Mouse (Mus musculus): ENCODE results near the gene Adamtsl2.

Gene Adamtsl2

GRCm38 (mm10) chr2:27118452-27118851 is 39.3 kb downstream of the Adamtsl2 start:
- DNase-seq (ENCODE audit: low read depth, low spot score): no peak

- DNase-seq (ENCODE audit: low read depth, low spot score): no peak
These were observed 40.6 kb downstream of the Adamtsl2 start for GRCm38 (mm10) chr2:27119766-27120165.

- DNase-seq (ENCODE audit: low read depth, low spot score): no peak
These were observed 41.1 kb downstream of the Adamtsl2 start for GRCm38 (mm10) chr2:27120241-27120641.

GRCm38 (mm10) chr2:27121626-27122355 is 42.6 kb downstream of the Adamtsl2 start:
- no peak for DNase-seq (ENCODE audit: low read depth, low spot score)

GRCm38 (mm10) chr2:27122578-27122977 is 43.4 kb downstream of the Adamtsl2 start:
- DNase-seq (ENCODE audit: low read depth, low spot score): no peak

GRCm38 (mm10) chr2:27123121-27123520 is 43.9 kb downstream of the Adamtsl2 start:
- DNase-seq (ENCODE audit: low read depth, low spot score): no peak

GRCm38 (mm10) chr2:27125979-27126378 is 46.8 kb downstream of the Adamtsl2 start:
- DNase-seq (ENCODE audit: low read depth, low spot score): no peak

- no peak for DNase-seq (ENCODE audit: low read depth, low spot score)
These were observed 47.3 kb downstream of the Adamtsl2 start for GRCm38 (mm10) chr2:27126496-27126895.

GRCm38 (mm10) chr2:27128990-27129389 is 49.8 kb downstream of the Adamtsl2 start:
- no peak for DNase-seq (ENCODE audit: low read depth, low spot score)

GRCm38 (mm10) chr2:27135935-27136334 is 56.8 kb downstream of the Adamtsl2 start:
- DNase-seq (ENCODE audit: low read depth, low spot score): no peak

GRCm38 (mm10) chr2:27136336-27136735 is 57.2 kb downstream of the Adamtsl2 start:
- no peak for DNase-seq (ENCODE audit: low read depth, low spot score)

- no peak for DNase-seq (ENCODE audit: low read depth, low spot score)
These were observed 57.6 kb downstream of the Adamtsl2 start for GRCm38 (mm10) chr2:27136789-27137188.

GRCm38 (mm10) chr2:27138356-27138755 is 59.2 kb downstream of the Adamtsl2 start:
- DNase-seq (ENCODE audit: low read depth, low spot score): no peak

- DNase-seq (ENCODE audit: low read depth, low spot score): no peak
These were observed 62.9 kb downstream of the Adamtsl2 start, which contains the start of gene Fam163b for GRCm38 (mm10) chr2:27141950-27142693. Gene Fam163b (minus strand): TSS chr2:27142491.

GRCm38 (mm10) chr2:27144957-27145356 is 65.8 kb downstream of the Adamtsl2 start:
- no peak for DNase-seq (ENCODE audit: low read depth, low spot score)

- DNase-seq (ENCODE audit: low read depth, low spot score): no peak
These were observed 67.7 kb downstream of the Adamtsl2 start for GRCm38 (mm10) chr2:27146840-27147239.

- DNase-seq (ENCODE audit: low read depth, low spot score): no peak
These were observed 70.3 kb downstream of the Adamtsl2 start for GRCm38 (mm10) chr2:27149457-27149856.

- DNase-seq (ENCODE audit: low read depth, low spot score): no peak
These were observed 75.4 kb downstream of the Adamtsl2 start for GRCm38 (mm10) chr2:27154466-27155185.

- DNase-seq (ENCODE audit: low read depth, low spot score): no peak
These were observed 77.4 kb downstream of the Adamtsl2 start for GRCm38 (mm10) chr2:27156596-27156995.

Measured in telencephalon, adult 2 months (tissue).